Mouse (Mus musculus) embryonic stem cell, embryonic (primary cell): ENCODE measurements around the gene Tmem107.

Experiments used
- CTCF ChIA-PET, 4 experiments: fragments of 300-600 bp in 2 of 4; fragments of 350-600 bp in 2 of 4; sonication (Branson Sonifier 250); formaldehyde crosslinking; loops; one replicate each; lab custom pipeline; 2022; ENCODE audit warnings: inconsistent platforms in 2 of 4; lab: Charles Lee
- POLR2A ChIA-PET, 4 experiments: fragments of 300-600 bp in 2 of 4; fragments of 350-600 bp in 2 of 4; sonication (Branson Sonifier 250); formaldehyde crosslinking; loops; one replicate each; lab custom pipeline; 2022; ENCODE audit warnings: antibody characterized with exemption in 4 of 4, inconsistent platforms in 1 of 4; lab: Charles Lee

Tmem107 gene

GRCm38 (mm10) chr11:69121741-69122335 lies 51.2 kb downstream of the Tmem107 start:
- POLR2A ChIA-PET, result interaction anchor here (0.6 to 19.2 kb wide), 49 partner anchors 9 to 1746 kb away, joined by 3 to 269 read pairs (median 5); partner anchors contain the start of genes Borcs6 (in 2 of the 4), Per1 (in 2 of the 4), Tmem107 (in 1 of the 4) and Trp53 (in 1 of the 4)
- CTCF ChIA-PET, result interaction anchor here (0.6 to 3.1 kb wide), 17 partner anchors 8 to 701 kb away, joined by 3 to 14 read pairs (median 4); partner anchors contain the start of genes Borcs6 (in 1 of the 4) and Per1 (in 1 of the 4)

- ChIA-PET CTCF (interaction anchor here (0.5 to 3.1 kb wide), 14 partner anchors 9 to 701 kb away, joined by 3 to 14 read pairs (median 4); partner anchors contain the start of gene Borcs6 (in 1 of the 4)), POLR2A (interaction anchor here (0.6 to 19.2 kb wide), 45 partner anchors 9 to 1746 kb away, joined by 3 to 269 read pairs (median 6); partner anchors contain the start of genes Borcs6 (in 2 of the 4), Per1 (in 2 of the 4), Tmem107 (in 1 of the 4) and Trp53 (in 1 of the 4))
Measured at GRCm38 (mm10) chr11:69122336-69122951, 51.8 kb downstream of the Tmem107 start, which contains the start of gene 9130213A22Rik. 9130213A22Rik (minus strand) TSS chr11:69122589.
